Mouse (Mus musculus) spleen, adult 2 months (tissue): ENCODE results near the gene Pde8a. TPM values are rescaled to one million over a fixed set of nuclear protein-coding genes. Genes with fewer than 3 reads are reported as not detected.

Source experiments
- DNase-seq, 2 experiments: peaks; one replicate each; pipeline versions ENCODE4 v3.0.0 to v3.0.0-alpha.2; 2012 to 2021; ENCODE audit warnings: low spot score in 2 of 2, low read depth in 1 of 2
- H3K27ac ChIP-seq: fragments of 200-500 bp; 2 replicates; pipeline ENCODE4 v1.5.1; 2012; ENCODE audit warnings: low read length, inconsistent platforms; ENCODE audit not compliant: insufficient read depth
- H3K27me3 ChIP-seq: fragments of 200-500 bp; 2 replicates; pipeline ENCODE4 v1.6.1; 2012; ENCODE audit warnings: mild to moderate bottlenecking, moderate library complexity, low read length, inconsistent platforms; ENCODE audit not compliant: control insufficient read depth, insufficient read depth
- H3K36me3 ChIP-seq: fragments of 200-500 bp; 2 replicates; pipeline ENCODE4 v1.6.1; 2012; ENCODE audit warnings: mild to moderate bottlenecking, low read length, inconsistent platforms; ENCODE audit not compliant: control insufficient read depth, insufficient read depth
- H3K4me1 ChIP-seq: fragments of 200-500 bp; 2 replicates; pipeline ENCODE4 v1.6.1; 2011; ENCODE audit warnings: inconsistent platforms; ENCODE audit not compliant: control insufficient read depth, insufficient read depth, insufficient read length
- H3K4me3 ChIP-seq: fragments of 200-500 bp; 2 replicates; pipeline ENCODE4 v1.5.1; 2011; ENCODE audit warnings: mild to moderate bottlenecking, inconsistent platforms; ENCODE audit not compliant: insufficient read depth, insufficient read length; ENCODE audit errors: extremely low read depth
- CTCF ChIP-seq: fragments of 200-500 bp; IDR thresholded peaks from 2 replicates; pipeline ENCODE4 v1.5.1; 2011; ENCODE audit warnings: mild to moderate bottlenecking, inconsistent platforms; ENCODE audit not compliant: insufficient read depth, insufficient read length, insufficient replicate concordance; ENCODE audit errors: extremely low read depth
- POLR2A ChIP-seq: fragments of 200-500 bp; IDR thresholded peaks from 2 replicates; pipeline ENCODE4 v1.6.1; 2011; ENCODE audit warnings: low read depth, low read length, inconsistent platforms
- WGBS: fragments of 180-500 bp; shearing (Covaris S2); methylation state at CpG from one replicate; pipeline ENCODE4 v1.1.7; 2018; 5-methylcytosine and 5-hydroxymethylcytosine counted together
- polyA plus RNA-seq: library from polyadenylated mRNA; depleted of rRNA; stranded (reverse); fragments of >200 nt; gene quantifications from 2 replicates; pipeline ENCODE4 v1.2.3, GENCODE M21; 2012

The Pde8a gene
- polyA plus RNA-seq, 1 experiment = 5.5 TPM

DNA sequence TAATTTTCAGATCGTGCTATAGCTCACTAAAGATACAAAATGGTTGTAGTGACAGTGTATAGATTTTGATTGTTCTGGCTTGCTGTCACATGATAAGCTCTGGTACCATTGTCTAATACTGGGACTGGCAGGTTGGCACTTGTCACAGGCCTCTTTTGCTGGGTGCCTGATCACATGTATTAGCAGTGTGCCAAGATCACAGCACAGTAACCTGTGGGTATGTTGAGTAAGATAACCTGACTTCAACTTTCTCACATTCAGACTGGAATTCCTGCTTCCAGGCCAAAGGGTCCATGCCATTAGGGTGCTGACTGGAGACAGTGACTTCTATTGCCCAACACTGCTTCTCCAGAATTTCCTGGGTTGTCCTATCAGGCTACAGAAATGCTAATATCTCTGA lies 97.7 kb downstream of the Pde8a start:
- DNase-seq = no peak
- Histone ChIP-seq H3K27ac (no peak overlapping the region), H3K36me3 (no peaks in the 10 kb centered on the region), H3K27me3 (no peaks in the 10 kb centered on the region), H3K4me1 (no peaks in the 10 kb centered on the region), H3K4me3 (no peak overlapping the region)
- TF ChIP-seq POLR2A = no peak
- no peak for TF ChIP-seq CTCF
- WGBS = 94% methylated on average over 1 of the region's 1 CpGs

DNA sequence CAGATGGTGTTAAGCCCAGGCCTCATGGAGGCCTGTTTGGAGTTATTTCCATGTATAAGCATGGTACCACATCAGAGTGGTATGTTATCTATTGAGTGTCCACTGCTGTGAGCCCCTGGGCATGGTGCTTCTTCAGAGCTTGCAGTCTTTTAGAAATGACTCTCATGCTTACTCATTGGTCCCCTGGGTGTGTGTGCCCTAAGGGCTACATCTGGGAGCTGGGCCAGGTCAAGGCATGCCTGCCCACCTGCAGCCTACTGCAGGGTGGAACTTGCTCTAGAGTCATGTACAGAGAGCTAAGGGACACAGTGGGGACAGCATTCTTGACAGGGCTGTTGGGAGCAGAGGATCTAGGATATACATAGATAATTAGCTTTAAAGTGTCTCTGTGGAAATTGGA lies 98.2 kb downstream of the Pde8a start:
- TF ChIP-seq POLR2A (no peak), CTCF (no peak)
- no peak overlapping the region for H3K4me3 ChIP-seq
- H3K27me3 ChIP-seq = no peaks in the 10 kb centered on the region
- no peaks in the 10 kb centered on the region for H3K4me1 ChIP-seq
- no peak overlapping the region for H3K27ac ChIP-seq
- DNase-seq = no peak
- no peaks in the 10 kb centered on the region for H3K36me3 ChIP-seq

DNA sequence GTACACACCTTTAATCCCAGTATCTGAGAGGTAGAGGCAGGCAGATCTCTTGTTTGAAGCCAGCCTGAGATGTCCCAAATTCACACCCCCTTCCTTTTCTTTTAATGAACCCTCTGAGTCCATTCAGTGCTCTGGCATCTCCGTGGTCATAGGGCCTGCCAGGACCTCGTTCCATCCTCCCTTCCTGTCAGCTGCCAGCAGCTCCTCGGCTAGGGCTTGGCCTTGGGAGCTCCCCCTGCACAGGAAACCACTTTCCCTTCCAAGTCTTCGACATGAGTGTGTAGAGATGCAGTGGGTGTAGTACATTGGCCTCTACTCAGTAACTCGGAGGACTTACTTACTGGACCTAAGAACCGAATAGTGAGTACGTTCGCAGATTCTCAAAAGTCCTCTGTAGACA lies 102.2 kb downstream of the Pde8a start:
- TF ChIP-seq POLR2A = no peak
- no peak for TF ChIP-seq CTCF
- no peak for DNase-seq
- Histone ChIP-seq H3K4me1 (no peaks in the 10 kb centered on the region), H3K27me3 (no peaks in the 10 kb centered on the region), H3K27ac (no peak overlapping the region), H3K4me3 (no peak overlapping the region), H3K36me3 (no peaks in the 10 kb centered on the region)
- 59% methylated on average over 8 of the region's 8 CpGs for WGBS

- WGBS = 74% methylated on average over 6 of the region's 6 CpGs
- TF ChIP-seq CTCF (no peak), POLR2A (no peak)
- Histone ChIP-seq H3K4me1 (no peaks in the 10 kb centered on the region), H3K4me3 (no peak overlapping the region), H3K27me3 (no peaks in the 10 kb centered on the region), H3K36me3 (no peaks in the 10 kb centered on the region), H3K27ac (no peak overlapping the region)
- no peak for DNase-seq
Measured at GRCm38 (mm10) chr7:81319749-81320148, 106.4 kb downstream of the Pde8a start.

- Histone ChIP-seq H3K27ac (no peak overlapping the region), H3K4me3 (no peak overlapping the region), H3K27me3 (no peaks in the 10 kb centered on the region), H3K36me3 (no peaks in the 10 kb centered on the region), H3K4me1 (no peaks in the 10 kb centered on the region)
- no peak for TF ChIP-seq CTCF
- TF ChIP-seq POLR2A = no peak
- DNase-seq = no peak
- WGBS = 85% methylated on average over 5 of the region's 5 CpGs
Measured at GRCm38 (mm10) chr7:81321776-81322175, 108.4 kb downstream of the Pde8a start.

DNA sequence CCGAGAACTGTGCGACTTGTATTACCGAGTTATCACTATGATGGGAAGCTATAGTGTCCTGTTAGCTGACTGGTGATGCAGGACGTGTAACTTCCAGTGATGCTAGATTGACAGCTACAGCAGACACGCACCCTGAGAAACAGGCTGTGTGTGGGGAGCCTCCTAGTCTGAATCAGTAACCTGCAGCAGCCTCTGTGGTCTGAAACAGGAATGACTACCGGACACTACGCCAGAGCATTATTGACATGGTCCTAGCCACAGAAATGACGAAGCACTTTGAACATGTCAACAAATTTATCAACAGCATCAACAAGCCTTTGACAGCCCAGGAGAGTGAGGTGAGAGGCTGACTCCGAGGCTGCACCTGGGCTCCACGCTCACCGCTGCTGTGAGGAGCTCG lies 112.6 kb downstream of the Pde8a start:
- no peak for TF ChIP-seq POLR2A
- no peak for TF ChIP-seq CTCF
- no peak overlapping the region for H3K4me3 ChIP-seq
- H3K27me3 ChIP-seq = no peaks in the 10 kb centered on the region
- 92% methylated on average over 12 of the region's 12 CpGs for WGBS
- no peaks in the 10 kb centered on the region for H3K36me3 ChIP-seq
- H3K4me1 ChIP-seq = no peaks in the 10 kb centered on the region
- H3K27ac ChIP-seq = no peak overlapping the region
- no peak for DNase-seq

GRCm38 (mm10) chr7:81326859-81327258 lies 113.5 kb downstream of the Pde8a start:
- no peak overlapping the region for H3K27ac ChIP-seq
- no peak overlapping the region for H3K4me3 ChIP-seq
- H3K4me1 ChIP-seq = no peaks in the 10 kb centered on the region
- 89% methylated on average over 6 of the region's 6 CpGs for WGBS
- no peak for DNase-seq
- TF ChIP-seq CTCF = no peak
- no peak for TF ChIP-seq POLR2A
- no peaks in the 10 kb centered on the region for H3K27me3 ChIP-seq
- no peaks in the 10 kb centered on the region for H3K36me3 ChIP-seq
